Mouse (Mus musculus) brain, adult 2 months (tissue): ENCODE measurements around the gene Srsf5.
"Not testable (repeated sequence)": the region's sequence is repeated elsewhere in the genome, so short reads cannot be mapped to it uniquely, and the experiment has no call there.

Source experiments
- DNase-seq: peaks from one replicate; pipeline ENCODE4 v3.0.0; 2011; ENCODE audit warnings: low read depth, low spot score

Srsf5 gene

GRCm38 (mm10) chr12:80948202-80948601, 2.9 kb downstream of the Srsf5 start:
- no peak for DNase-seq

GRCm38 (mm10) chr12:80949603-80950002, 4.3 kb downstream of the Srsf5 start:
- DNase-seq, result not testable (repeated sequence)

- no peak for DNase-seq
These were observed 6.4 kb downstream of the Srsf5 start for GRCm38 (mm10) chr12:80951640-80952219.

GRCm38 (mm10) chr12:80952526-80952925, 7.2 kb downstream of the Srsf5 start:
- DNase-seq, result no peak

- DNase-seq, result no peak
These were observed 10.7 kb downstream of the Srsf5 start for GRCm38 (mm10) chr12:80956039-80956438.

GRCm38 (mm10) chr12:80957961-80958360, 12.7 kb downstream of the Srsf5 start:
- no peak for DNase-seq

- no peak for DNase-seq
These were observed 17.3 kb downstream of the Srsf5 start for GRCm38 (mm10) chr12:80962566-80962965.

- DNase-seq, result no peak
These were observed 20.9 kb downstream of the Srsf5 start for GRCm38 (mm10) chr12:80966059-80966838.

- DNase-seq, result no peak
These were observed 22.6 kb downstream of the Srsf5 start for GRCm38 (mm10) chr12:80967918-80968317.

GRCm38 (mm10) chr12:80968605-80969004, 23.3 kb downstream of the Srsf5 start, which contains the start of gene Slc10a1:
Gene Slc10a1 (minus strand): TSS chr12:80968705.
- no peak for DNase-seq

- DNase-seq, result no peak
These were observed 24.9 kb downstream of the Srsf5 start for GRCm38 (mm10) chr12:80970181-80970705.

GRCm38 (mm10) chr12:80971756-80972155, 26.5 kb downstream of the Srsf5 start:
- no peak for DNase-seq

- DNase-seq, result no peak
These were observed 30.8 kb downstream of the Srsf5 start for GRCm38 (mm10) chr12:80975939-80976671.

- peak; percentile 63 for DNase-seq
These were observed 37.0 kb downstream of the Srsf5 start for GRCm38 (mm10) chr12:80982326-80982725.

- DNase-seq, result peak; percentile 29
These were observed 38.4 kb downstream of the Srsf5 start for GRCm38 (mm10) chr12:80983695-80984094.

GRCm38 (mm10) chr12:80986628-80987027, 41.3 kb downstream of the Srsf5 start:
- DNase-seq, result no peak

- DNase-seq, result no peak
These were observed 43.0 kb downstream of the Srsf5 start for GRCm38 (mm10) chr12:80988286-80988685.

- no peak for DNase-seq
These were observed 45.7 kb downstream of the Srsf5 start for GRCm38 (mm10) chr12:80990901-80991445.

- no peak for DNase-seq
These were observed 46.5 kb downstream of the Srsf5 start for GRCm38 (mm10) chr12:80991806-80992205.

- DNase-seq, result peak; percentile 33
These were observed 47.3 kb downstream of the Srsf5 start for GRCm38 (mm10) chr12:80992540-80993122.

GRCm38 (mm10) chr12:80993773-80994172, 48.5 kb downstream of the Srsf5 start:
- DNase-seq, result no peak

- no peak for DNase-seq
These were observed 50.0 kb downstream of the Srsf5 start for GRCm38 (mm10) chr12:80995326-80995725.
